Mouse (Mus musculus) CH12.LX (cell line): ENCODE data around the gene Mef2d.

Source experiments
- CHD1 ChIP-seq: IDR thresholded peaks from 2 replicates; pipeline ENCODE4 v1.6.1; 2012; ENCODE audit warnings: low read depth, low read length, improper control_type of control experiment, inconsistent platforms
- CTCF ChIP-seq, 2 experiments: IDR thresholded peaks in 1 of 2; conservative IDR thresholded peaks in 1 of 2; 2 replicates each; pipeline ENCODE4 v1.5.1; 2011 to 2012; ENCODE audit warnings: low read depth in 2 of 2, low read length in 2 of 2, improper control_type of control experiment in 1 of 2, inconsistent platforms in 1 of 2, mild to moderate bottlenecking in 1 of 2, moderate library complexity in 1 of 2
- EP300 ChIP-seq: IDR thresholded peaks from 2 replicates; pipeline ENCODE4 v1.6.1; 2011; ENCODE audit warnings: low read length, improper control_type of control experiment
- HCFC1 ChIP-seq: IDR thresholded peaks from 2 replicates; pipeline ENCODE4 v1.6.1; 2012; ENCODE audit warnings: low read depth, mild to moderate bottlenecking, inconsistent platforms, low read length, improper control_type of control experiment
- RCOR1 ChIP-seq: conservative IDR thresholded peaks from 2 replicates; pipeline ENCODE4 v1.6.1; 2012; ENCODE audit warnings: low read depth, mild to moderate bottlenecking, inconsistent platforms, low read length, improper control_type of control experiment

GRCm38 (mm10) chr3:88109126-88109525 lies 33.0 kb upstream of the Mef2d start:
- TF ChIP-seq CTCF (conservative IDR thresholded peaks at IDR 0.05 in 1 of 2, IDR thresholded peaks at IDR 0.05 in 1 of 2; ENCODE audit: low read depth in 2 of 2, low read length in 2 of 2) (no peak), EP300 (no peak), CHD1 (no peak), HCFC1 (no peak), RCOR1 (no peak)
